Mouse (Mus musculus) heart, adult 11 months (tissue): ENCODE measurements at regions not wholly inside any gene's neighbourhood (a gene's known extent, or its start where the extent isn't known, plus 50 kb on each side); places are given as distances from the start of the nearest gene placed in this dataset.
A peak's percentile ranks its signal among the peaks of the same experiment; 100 is the strongest.

Experiments
- DNase-seq: peaks from one replicate; pipeline ENCODE4 v3.0.0; 2022

GRCm38 (mm10) chr3:10697698-10698452 lies 362.4 kb upstream of the Gm38303 start:
- no peak for DNase-seq

DNA sequence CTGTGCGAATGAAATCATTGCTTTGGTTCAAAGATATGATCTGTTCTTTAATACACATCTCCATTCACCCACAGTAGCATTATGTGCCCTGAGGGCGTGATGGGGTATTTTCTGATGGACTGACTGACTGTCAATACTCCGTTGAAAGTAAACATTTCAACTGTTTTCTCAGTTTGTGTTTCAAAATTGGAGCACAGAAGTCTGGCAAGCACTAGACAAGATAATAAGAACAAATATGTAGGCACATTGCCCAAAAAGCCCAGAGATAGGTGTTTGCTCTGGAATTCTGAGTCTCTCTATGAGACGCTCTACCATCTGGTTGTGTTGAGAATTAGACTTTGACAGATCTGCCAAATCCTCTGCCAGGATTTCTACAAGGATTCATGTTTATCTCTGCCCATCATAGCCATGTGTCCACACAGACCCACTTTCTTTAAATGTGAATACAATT lies 350.0 kb upstream of the Gm38303 start:
- no peak for DNase-seq

DNA sequence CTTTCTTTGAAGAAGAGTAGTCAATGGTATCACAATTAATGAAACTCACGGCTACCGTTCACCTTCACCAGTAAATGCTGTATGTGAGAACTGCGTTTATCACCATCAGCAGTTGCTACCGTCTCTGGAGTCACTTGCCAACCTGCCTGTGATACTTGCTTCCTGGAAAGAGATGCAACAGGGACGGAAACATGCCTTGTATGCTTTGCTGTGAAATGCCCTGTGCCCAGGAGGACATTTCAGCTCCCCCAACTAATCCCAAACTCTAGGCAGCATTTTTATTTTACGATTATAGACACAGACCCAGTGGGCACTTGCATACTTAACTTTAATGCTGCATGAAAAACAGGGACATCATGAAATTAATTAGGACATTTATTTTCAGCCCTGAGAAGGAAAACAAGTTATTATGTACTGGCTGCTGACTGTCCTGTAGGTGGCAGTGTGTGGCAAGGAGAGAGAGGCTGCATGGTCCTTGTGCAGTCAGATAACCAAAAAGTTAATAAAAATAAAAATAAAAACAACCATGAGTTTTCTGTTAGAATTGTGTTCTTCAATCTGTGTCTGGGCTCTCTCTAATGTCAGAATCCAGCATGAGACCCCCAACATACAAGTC lies 349.5 kb upstream of the Gm38303 start:
- no peak for DNase-seq

DNA sequence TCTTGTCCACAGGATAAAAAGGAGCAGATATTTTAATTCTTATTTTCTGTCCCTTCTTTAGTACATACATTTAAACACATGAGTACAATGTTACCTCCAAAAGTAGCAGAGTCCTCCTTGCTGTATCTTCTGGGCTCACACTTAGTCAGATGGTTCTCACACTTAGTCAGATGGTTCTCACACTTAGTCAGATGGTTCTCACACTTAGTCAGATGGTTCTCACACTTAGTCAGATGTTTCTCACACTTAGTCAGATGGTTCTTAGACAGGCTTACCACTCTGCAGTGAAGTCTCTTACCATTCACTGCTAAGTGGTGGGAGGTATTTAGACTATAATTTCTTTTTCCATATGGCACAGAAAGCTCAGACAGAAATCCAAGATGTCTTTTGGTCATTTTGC lies 346.5 kb upstream of the Gm38303 start:
- DNase-seq = no peak

GRCm38 (mm10) chr3:10647975-10648511 lies 312.6 kb upstream of the Gm38303 start:
- peak; percentile 39 for DNase-seq
